Mouse (Mus musculus) liver, embryonic 14.5 days (tissue): ENCODE data around the gene Ppp2r1b.

Experiments used
- CTCF ChIP-seq: IDR thresholded peaks from 2 replicates; pipeline ENCODE4 v1.5.1; 2016; ENCODE audit warnings: antibody characterized with exemption, low read depth, control low read depth
- EP300 ChIP-seq: IDR thresholded peaks from 2 replicates; pipeline ENCODE4 v1.6.1; 2016; ENCODE audit warnings: antibody characterized with exemption, low read depth

DNA sequence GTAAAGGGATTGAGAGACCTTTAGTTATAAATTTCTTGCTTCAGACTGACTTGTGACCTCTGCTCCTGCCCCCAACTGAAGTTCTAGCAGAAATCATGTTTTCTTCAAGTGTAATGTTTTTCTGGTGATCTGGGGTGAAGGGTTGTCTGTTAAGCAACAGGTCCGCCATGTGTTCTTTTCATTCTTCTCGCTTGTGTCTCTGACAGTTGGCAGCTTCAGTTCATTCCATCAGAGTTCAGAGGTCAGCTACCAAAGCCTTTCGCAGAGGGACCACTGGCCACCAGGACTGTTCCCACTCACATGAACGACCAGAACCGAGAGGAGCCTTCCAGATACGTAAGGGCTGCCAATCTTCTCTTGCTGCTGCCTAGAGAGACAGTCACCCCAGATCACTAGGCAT lies 36.6 kb upstream of the Ppp2r1b start:
- TF ChIP-seq CTCF (no peak), EP300 (no peak)
